Mouse (Mus musculus): ENCODE measurements around the gene Tdo2. TPM values are rescaled to one million over a fixed set of nuclear protein-coding genes. Genes with fewer than 3 reads are reported as not detected.

Tdo2 gene
- polyA plus RNA-seq, 1 experiment from 2014 or later, result 0.14 TPM

- POLR2A ChIA-PET, result no interaction called here
- H3K27me3 ChIP-seq, result no peaks in the 10 kb centered on the region
- in situ Hi-C loops (cut with MboI; ENCODE audit: low pct_unique_long_range_greater_than_20kb), result no loop called here
- no peak for ATAC-seq
- CTCF ChIA-PET, result interaction anchor here (0.8 to 1.2 kb wide), 3 partner anchors 12 to 23 kb away, joined by 3 read pairs; partner anchors contain the start of gene Ctso
- TF ChIP-seq CTCF (IDR thresholded peaks at IDR 0.05), result no peak
- no peak for DNase-seq (ENCODE audit: low read depth, low spot score)
Observed at GRCm38 (mm10) chr3:81944851-81945393, 31.1 kb downstream of the Tdo2 start.

DNA sequence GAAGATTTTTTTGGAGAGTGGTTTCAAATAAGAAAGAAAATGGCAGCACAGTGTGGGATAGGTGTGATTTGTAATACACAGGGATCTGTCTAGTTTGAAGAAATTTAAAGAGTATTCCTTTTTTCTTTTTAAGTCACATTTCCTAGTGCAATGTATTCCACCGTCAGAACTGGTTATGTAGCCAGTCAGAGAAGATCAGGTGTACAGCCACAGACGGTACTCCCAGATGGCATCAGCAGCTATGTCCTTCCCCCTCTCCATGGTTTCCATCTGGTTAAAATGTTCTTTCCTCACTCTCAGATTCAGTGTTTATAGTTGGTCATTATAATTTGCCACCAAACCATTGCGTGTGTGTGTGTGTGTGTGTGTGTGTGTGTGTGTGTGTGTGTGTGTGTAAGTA lies 32.9 kb downstream of the Tdo2 start:
- ChIA-PET CTCF (interaction anchor here (0.7 to 3.3 kb wide), 3 partner anchors 11 to 804 kb away, joined by 3 to 16 read pairs (median 3); partner anchors contain the start of gene Ctso), POLR2A (no interaction called here)
- H3K27me3 ChIP-seq, result no peaks in the 10 kb centered on the region
- no peak for ATAC-seq
- DNase-seq (ENCODE audit: low read depth, low spot score), result no peak
- TF ChIP-seq CTCF (IDR thresholded peaks at IDR 0.05), result no peak
- in situ Hi-C loops (cut with MboI; ENCODE audit: low pct_unique_long_range_greater_than_20kb), result no loop called here

DNA sequence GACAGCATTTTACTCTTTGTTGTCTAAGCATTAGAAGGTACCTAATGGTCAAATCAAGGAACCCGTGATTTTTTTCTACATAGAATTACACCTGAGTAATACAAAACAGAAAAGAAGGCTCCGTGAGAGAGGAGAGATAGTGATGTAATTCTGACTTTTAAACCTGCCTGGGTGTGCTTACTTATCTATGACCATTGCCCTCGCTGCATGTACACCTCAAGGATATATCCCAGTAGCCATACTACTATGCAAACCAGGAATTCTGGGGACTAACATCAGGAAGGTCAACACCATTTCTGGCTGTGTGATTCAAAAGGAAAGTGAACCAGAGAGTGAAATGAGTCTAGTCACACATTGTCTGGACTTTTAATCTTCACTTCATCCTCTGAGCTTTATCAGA lies 33.7 kb downstream of the Tdo2 start:
- H3K27me3 ChIP-seq, result no peaks in the 10 kb centered on the region
- in situ Hi-C loops (cut with MboI; ENCODE audit: low pct_unique_long_range_greater_than_20kb), result no loop called here
- ChIA-PET CTCF (interaction anchor here (0.7 to 3.3 kb wide), 2 partner anchors 10 to 804 kb away, joined by 3 to 16 read pairs; partner anchors contain the start of gene Ctso), POLR2A (no interaction called here)
- ATAC-seq (no peak), DNase-seq (ENCODE audit: low read depth, low spot score) (no peak)
- no peak for TF ChIP-seq CTCF (IDR thresholded peaks at IDR 0.05)

- CTCF ChIA-PET, result no interaction called here
- TF ChIP-seq CTCF (IDR thresholded peaks at IDR 0.05), result no peak
- POLR2A ChIA-PET, result interaction anchor here (0.6 kb wide), 1 partner anchor 29 kb away, joined by 6 read pairs; no protein-coding TSS in a partner anchor
- in situ Hi-C loops (cut with MboI; ENCODE audit: low pct_unique_long_range_greater_than_20kb), result no loop called here
- no peaks in the 10 kb centered on the region for H3K27me3 ChIP-seq
- no peak for DNase-seq (ENCODE audit: low read depth, low spot score)
- no peak for ATAC-seq
Observed at GRCm38 (mm10) chr3:81938924-81939323, 37.1 kb downstream of the Tdo2 start.

DNA sequence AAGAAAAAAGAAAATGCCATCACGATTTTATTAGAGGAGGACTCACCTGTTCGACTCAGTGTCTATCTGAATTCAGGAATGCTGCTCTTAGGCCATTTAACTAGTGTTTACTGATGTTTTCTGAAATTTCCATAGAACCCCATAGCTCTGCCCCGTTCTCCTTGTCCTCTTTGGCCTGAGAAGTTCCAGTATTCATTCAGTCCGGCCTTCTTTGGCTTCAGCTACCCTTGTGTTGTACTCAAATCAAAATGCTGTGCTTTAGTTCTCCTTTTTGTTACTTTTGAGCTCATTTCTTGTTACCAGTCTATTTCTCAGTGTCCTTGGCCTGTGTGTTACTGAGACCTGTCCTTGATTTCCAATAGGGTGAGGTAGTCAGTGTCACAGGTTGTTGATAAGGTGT lies 42.7 kb downstream of the Tdo2 start:
- DNase-seq (ENCODE audit: low read depth, low spot score) (no peak), ATAC-seq (no peak)
- CTCF ChIA-PET, result interaction anchor here (1.0 to 5.0 kb wide), 15 partner anchors 9 to 973 kb away, joined by 3 to 35 read pairs (median 3); no protein-coding TSS in a partner anchor
- in situ Hi-C loops (cut with MboI; ENCODE audit: low pct_unique_long_range_greater_than_20kb), result no loop called here
- no peaks in the 10 kb centered on the region for H3K27me3 ChIP-seq
- POLR2A ChIA-PET, result no interaction called here
- no peak for TF ChIP-seq CTCF (IDR thresholded peaks at IDR 0.05)

DNA sequence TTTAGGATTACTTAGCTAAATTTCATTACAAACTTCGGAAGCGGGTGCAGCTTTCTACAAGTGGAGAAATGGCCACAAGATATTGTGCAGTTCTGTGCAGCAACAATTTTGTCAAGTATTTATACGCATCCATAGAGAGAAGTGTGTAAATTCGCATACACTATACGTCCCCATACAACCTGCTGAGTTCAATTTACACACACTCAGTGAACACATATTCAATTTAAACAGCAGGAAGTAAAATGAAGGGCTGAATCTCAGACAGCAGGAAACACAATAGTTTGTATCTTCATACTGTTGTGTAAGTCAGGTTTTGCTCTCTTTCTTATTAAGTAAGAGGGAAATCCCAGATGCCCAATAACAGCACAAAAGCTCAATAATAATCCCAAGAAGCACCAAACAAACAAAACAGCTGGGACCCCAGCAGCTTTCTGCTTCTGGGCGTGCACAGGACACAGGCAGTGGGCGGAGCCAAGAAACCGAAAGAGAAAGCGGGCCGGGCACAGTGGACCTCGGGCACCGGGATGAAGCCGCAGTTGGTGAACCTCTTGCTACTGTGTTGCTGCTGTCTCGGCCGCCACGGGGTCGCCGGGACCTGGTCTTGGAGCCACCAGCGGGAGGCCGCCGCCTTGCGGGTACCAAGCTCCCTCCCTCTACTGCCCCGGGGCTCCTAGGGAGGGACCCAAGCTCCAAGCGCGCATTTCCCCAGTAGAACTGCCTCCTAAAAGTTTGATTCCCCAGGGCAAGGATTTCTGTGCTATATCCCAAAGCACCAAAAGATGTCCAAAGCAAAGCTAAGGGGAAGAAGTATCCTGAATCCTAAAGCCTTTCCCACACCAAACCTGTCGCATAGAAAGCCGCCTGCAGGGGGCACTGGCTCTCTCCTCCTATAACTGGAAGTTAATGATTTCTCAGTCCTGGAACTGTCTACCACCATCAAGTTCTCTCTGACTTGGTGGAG lies 43.6 kb downstream of the Tdo2 start, which contains the start of gene Ctso:
TSS of gene Ctso (plus strand) at position 461 of the 961 bp plus-strand sequence.
- in situ Hi-C loops (cut with MboI; ENCODE audit: low pct_unique_long_range_greater_than_20kb), result no loop called here
- DNase-seq (ENCODE audit: low read depth, low spot score) (peak; percentile 66), ATAC-seq (peak; percentile 97)
- POLR2A ChIA-PET, result interaction anchor here (0.6 kb wide), 2 partner anchors 1135 to 1237 kb away, joined by 3 to 7 read pairs; no protein-coding TSS in a partner anchor
- H3K27me3 ChIP-seq, result no peaks in the 10 kb centered on the region
- CTCF ChIA-PET, result interaction anchor here (0.7 to 5.0 kb wide), 18 partner anchors 8 to 972 kb away, joined by 3 to 35 read pairs (median 3); partner anchors contain the start of gene Tdo2
- TF ChIP-seq CTCF (IDR thresholded peaks at IDR 0.05), result peak; percentile 99

DNA sequence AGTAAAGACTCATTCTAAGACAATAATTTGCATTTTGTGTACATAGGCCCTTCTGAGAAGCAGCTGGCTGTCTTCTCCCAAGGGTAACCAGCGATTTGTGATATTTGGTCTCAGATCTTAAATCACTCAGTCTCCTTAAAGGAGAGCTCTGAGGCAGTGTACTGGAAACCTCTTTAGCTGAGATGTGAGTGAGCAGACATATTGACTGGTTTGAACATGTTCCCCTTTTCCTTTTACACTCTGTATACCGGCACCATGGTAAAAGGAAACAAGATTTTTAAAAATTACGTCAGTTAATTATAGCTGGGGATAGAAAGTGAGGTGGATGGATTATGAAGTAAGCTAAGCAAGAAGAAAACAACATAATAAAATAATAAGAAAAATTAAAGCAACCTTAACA lies 44.3 kb downstream of the Tdo2 start:
- no peaks in the 10 kb centered on the region for H3K27me3 ChIP-seq
- ATAC-seq (no peak), DNase-seq (ENCODE audit: low read depth, low spot score) (no peak)
- TF ChIP-seq CTCF (IDR thresholded peaks at IDR 0.05), result no peak
- in situ Hi-C loops (cut with MboI; ENCODE audit: low pct_unique_long_range_greater_than_20kb), result no loop called here
- ChIA-PET POLR2A (interaction anchor here (0.6 kb wide), 1 partner anchor 1134 kb away, joined by 7 read pairs; no protein-coding TSS in a partner anchor), CTCF (interaction anchor here (1.0 to 5.0 kb wide), 10 partner anchors 9 to 971 kb away, joined by 3 to 35 read pairs (median 4); partner anchors contain the start of gene Tdo2)

GRCm38 (mm10) chr3:81929073-81929472 lies 46.9 kb downstream of the Tdo2 start:
- H3K27me3 ChIP-seq, result peaks cover 5% of the 10 kb centered on the region
- ChIA-PET POLR2A (no interaction called here), CTCF (no interaction called here)
- in situ Hi-C loops (cut with MboI; ENCODE audit: low pct_unique_long_range_greater_than_20kb), result loop anchor here (5.0 to 10.0 kb wide), 4 partner anchors 147 to 967 kb away; partner anchors contain the start of gene Pdgfc
- TF ChIP-seq CTCF (IDR thresholded peaks at IDR 0.05), result no peak
- no peak for DNase-seq (ENCODE audit: low read depth, low spot score)
- no peak for ATAC-seq

GRCm38 (mm10) chr3:81926764-81927325 lies 49.2 kb downstream of the Tdo2 start:
- ChIA-PET POLR2A (no interaction called here), CTCF (no interaction called here)
- no peak for ATAC-seq
- TF ChIP-seq CTCF (IDR thresholded peaks at IDR 0.05), result no peak
- peaks cover 17% of the 10 kb centered on the region for H3K27me3 ChIP-seq
- DNase-seq (ENCODE audit: low read depth, low spot score), result no peak
- in situ Hi-C loops (cut with MboI; ENCODE audit: low pct_unique_long_range_greater_than_20kb), result loop anchor here (5.0 to 10.0 kb wide), 4 partner anchors 145 to 965 kb away; partner anchors contain the start of gene Pdgfc

- POLR2A ChIA-PET, result no interaction called here
- H3K27me3 ChIP-seq, result peaks cover 25% of the 10 kb centered on the region
- CTCF ChIA-PET, result interaction anchor here (1.0 kb wide), 1 partner anchor 10 kb away, joined by 3 read pairs; no protein-coding TSS in a partner anchor
- no peak for ATAC-seq
- in situ Hi-C loops (cut with MboI; ENCODE audit: low pct_unique_long_range_greater_than_20kb), result loop anchor here (5.0 to 10.0 kb wide), 4 partner anchors 144 to 964 kb away; partner anchors contain the start of gene Pdgfc
- DNase-seq (ENCODE audit: low read depth, low spot score), result no peak
- TF ChIP-seq CTCF (IDR thresholded peaks at IDR 0.05), result no peak
Observed at GRCm38 (mm10) chr3:81925856-81926255, 50.1 kb downstream of the Tdo2 start.
